Mouse (Mus musculus): ENCODE measurements at regions not wholly inside any gene's neighbourhood (a gene's known extent, or its start where the extent isn't known, plus 50 kb on each side); places are given as distances from the start of the nearest gene placed in this dataset.
"Not testable (repeated sequence)": the region's sequence is repeated elsewhere in the genome, so short reads cannot be mapped to it uniquely, and the experiment has no call there.

GRCm38 (mm10) chr6:13763636-13764035, 76.1 kb downstream of the Gpr85 start:
- DNase-seq (ENCODE audit: low read depth), result not testable (repeated sequence)

GRCm38 (mm10) chr6:13759431-13759830, 80.3 kb downstream of the Gpr85 start:
- DNase-seq (ENCODE audit: low read depth), result peak; percentile 26
- no peak for TF ChIP-seq POLR2A (IDR thresholded peaks at IDR 0.05; ENCODE audit: borderline replicate concordance, extremely low read depth, insufficient read depth, insufficient read length, poor library complexity, severe bottlenecking)

- peak; percentile 63 for DNase-seq (ENCODE audit: low read depth)
Observed at GRCm38 (mm10) chr6:13758946-13759345, 80.8 kb downstream of the Gpr85 start.

GRCm38 (mm10) chr6:13748931-13749638, 71.3 kb upstream of the Bmt2 start:
- DNase-seq (ENCODE audit: low read depth), result no peak

More at GRCm38 (mm10) chr6:13758946-13759345, 80.8 kb downstream of the Gpr85 start:
- no peak for TF ChIP-seq CTCF (IDR thresholded peaks at IDR 0.05; ENCODE audit: borderline replicate concordance, extremely low read depth, insufficient read depth, insufficient read length)
- no peak for TF ChIP-seq POLR2A (IDR thresholded peaks at IDR 0.05; ENCODE audit: borderline replicate concordance, extremely low read depth, insufficient read depth, insufficient read length, poor library complexity, severe bottlenecking)

GRCm38 (mm10) chr6:13747969-13748368, 70.2 kb upstream of the Bmt2 start:
- no peak for TF ChIP-seq POLR2A (IDR thresholded peaks at IDR 0.05; ENCODE audit: borderline replicate concordance, extremely low read depth, insufficient read depth, insufficient read length, poor library complexity, severe bottlenecking)
- DNase-seq (ENCODE audit: low read depth), result peak; percentile 59

More at GRCm38 (mm10) chr6:13748931-13749638, 71.3 kb upstream of the Bmt2 start:
- no peak for TF ChIP-seq POLR2A (IDR thresholded peaks at IDR 0.05; ENCODE audit: borderline replicate concordance, extremely low read depth, insufficient read depth, insufficient read length, poor library complexity, severe bottlenecking)
- TF ChIP-seq CTCF (IDR thresholded peaks at IDR 0.05; ENCODE audit: borderline replicate concordance, extremely low read depth, insufficient read depth, insufficient read length), result no peak

GRCm38 (mm10) chr6:13746577-13747482, 69.1 kb upstream of the Bmt2 start:
- peak; percentile 43 for DNase-seq (ENCODE audit: low read depth)
- TF ChIP-seq POLR2A (IDR thresholded peaks at IDR 0.05; ENCODE audit: borderline replicate concordance, extremely low read depth, insufficient read depth, insufficient read length, poor library complexity, severe bottlenecking) (no peak), CTCF (IDR thresholded peaks at IDR 0.05; ENCODE audit: borderline replicate concordance, extremely low read depth, insufficient read depth, insufficient read length) (no peak)

All from brain, embryonic 14.5 days (tissue).